Mouse (Mus musculus): ENCODE measurements around the gene Evc2. TPM values are rescaled to one million over a fixed set of nuclear protein-coding genes. Genes with fewer than 3 reads are reported as not detected.

Gene Evc2
- polyA plus RNA-seq, 1 experiment from 2014 or later, result 1.8 TPM

DNA sequence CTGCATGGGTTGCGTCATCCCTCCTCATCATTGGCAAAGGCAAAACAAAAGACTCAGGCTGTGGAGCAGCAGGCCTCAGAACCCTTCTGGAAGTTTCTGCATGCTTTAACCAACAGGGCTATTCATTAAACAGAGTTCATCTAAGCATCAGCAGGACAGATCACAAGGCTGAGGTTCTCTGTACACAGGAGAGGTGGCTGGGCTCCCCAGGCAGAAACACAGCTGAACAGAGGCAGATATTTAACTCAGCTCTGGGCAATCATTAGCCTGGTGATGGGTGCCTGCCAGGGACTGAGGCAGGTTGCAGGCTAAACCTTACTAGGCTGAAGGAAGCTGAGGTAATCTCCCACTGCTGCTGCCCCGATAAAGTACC is 7.2 kb upstream of the Evc2 start:
- no peak for ATAC-seq
- Histone ChIP-seq H3K27ac (ENCODE audit: low read depth, low read length) (no peak overlapping the region), H3K4me1 (replicated peaks; ENCODE audit: control insufficient read depth, insufficient read depth, low read length) (no peaks in the 10 kb centered on the region)

GRCm38 (mm10) chr5:37332066-37332465 is 6.2 kb upstream of the Evc2 start:
- Histone ChIP-seq H3K27me3 (replicated peaks; ENCODE audit: control insufficient read depth, insufficient read depth, low read length) (peaks cover 14% of the 10 kb centered on the region; the same call in 1 of the 2 replicates), H3K9ac (ENCODE audit: low read depth, low read length) (no peak overlapping the region), H3K9me3 (ENCODE audit: control insufficient read depth) (no peaks in the 10 kb centered on the region), H3K4me3 (ENCODE audit: low read depth, low read length) (no peak overlapping the region), H3K36me3 (ENCODE audit: control insufficient read depth, insufficient read depth) (no peaks in the 10 kb centered on the region), H3K4me1 (replicated peaks; ENCODE audit: control insufficient read depth, insufficient read depth, low read length) (no peaks in the 10 kb centered on the region), H3K27ac (ENCODE audit: low read depth, low read length) (no peak overlapping the region), H3K4me2 (replicated peaks; ENCODE audit: low read depth) (no peak overlapping the region)
- TF ChIP-seq CTCF (IDR thresholded peaks at IDR 0.05; ENCODE audit: low read depth), result no peak
- no peak for ATAC-seq
- WGBS, result 73% methylated on average over 4 of the region's 4 CpGs

More for the DNA sequence above, 7.2 kb upstream of the Evc2 start:
- Histone ChIP-seq H3K9ac (ENCODE audit: low read depth, low read length) (no peak overlapping the region), H3K4me2 (replicated peaks; ENCODE audit: low read depth) (no peak overlapping the region), H3K27me3 (replicated peaks; ENCODE audit: control insufficient read depth, insufficient read depth, low read length) (0 out of 2 replicates have a peak, but pooled peaks cover 8% of the 10 kb centered on the region), H3K4me3 (ENCODE audit: low read depth, low read length) (no peak overlapping the region), H3K36me3 (ENCODE audit: control insufficient read depth, insufficient read depth) (no peaks in the 10 kb centered on the region), H3K9me3 (ENCODE audit: control insufficient read depth) (no peaks in the 10 kb centered on the region)
- no peak for TF ChIP-seq CTCF (IDR thresholded peaks at IDR 0.05; ENCODE audit: low read depth)
- 83% methylated on average over 2 of the region's 2 CpGs for WGBS

GRCm38 (mm10) chr5:37335061-37335460 is 3.2 kb upstream of the Evc2 start:
- WGBS, result 70% methylated on average over 3 of the region's 3 CpGs
- TF ChIP-seq CTCF (IDR thresholded peaks at IDR 0.05; ENCODE audit: low read depth), result no peak
- Histone ChIP-seq H3K4me2 (replicated peaks; ENCODE audit: low read depth) (no peak overlapping the region), H3K27ac (ENCODE audit: low read depth, low read length) (no peak overlapping the region), H3K9me3 (ENCODE audit: control insufficient read depth) (no peaks in the 10 kb centered on the region), H3K9ac (ENCODE audit: low read depth, low read length) (no peak overlapping the region), H3K4me1 (replicated peaks; ENCODE audit: control insufficient read depth, insufficient read depth, low read length) (no peaks in the 10 kb centered on the region), H3K27me3 (replicated peaks; ENCODE audit: control insufficient read depth, insufficient read depth, low read length) (peaks cover 14% of the 10 kb centered on the region; the same call in 1 of the 2 replicates), H3K4me3 (ENCODE audit: low read depth, low read length) (no peak overlapping the region), H3K36me3 (ENCODE audit: control insufficient read depth, insufficient read depth) (no peaks in the 10 kb centered on the region)
- ATAC-seq, result no peak

DNA sequence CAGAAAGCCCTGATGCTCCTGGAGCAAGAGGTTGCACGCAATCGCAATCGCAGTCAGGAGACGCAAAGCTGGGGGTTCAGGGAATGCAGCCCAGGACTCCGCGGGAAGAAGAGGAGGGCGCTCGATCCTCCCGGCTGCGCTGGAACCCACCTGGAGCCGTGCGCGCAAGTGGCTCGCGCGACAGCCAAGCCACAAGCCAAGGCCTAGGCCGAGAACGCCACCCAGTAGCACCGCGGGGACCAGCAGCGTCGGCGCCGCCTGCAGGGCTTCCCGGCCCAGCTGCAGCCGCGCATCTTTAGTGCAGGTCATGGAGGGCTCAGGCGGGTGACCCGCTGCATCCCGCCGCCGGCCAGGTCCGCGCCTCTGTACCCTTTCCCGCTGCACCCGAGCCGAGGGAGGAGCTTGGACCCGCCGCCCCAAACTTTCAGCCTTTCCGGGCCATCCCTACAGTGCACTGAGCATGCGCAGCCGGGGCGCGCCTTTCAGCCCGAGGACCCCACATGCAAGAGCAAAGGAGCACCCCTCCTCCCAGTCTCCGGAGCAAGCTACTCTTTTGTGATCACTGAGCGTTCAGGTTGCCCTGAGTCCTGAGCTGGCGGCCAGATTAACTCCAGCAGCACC is 1.7 kb upstream of the Evc2 start, which contains the start of gene Evc:
TSS of gene Evc (minus strand) at position 410 of the 621 bp plus-strand sequence.
- ATAC-seq, result 0 out of 2 replicates have a peak, but pooled peaks have one; percentile 25
- Histone ChIP-seq H3K4me2 (replicated peaks; ENCODE audit: low read depth) (peak within 1 kb of the TSS; percentile 80), H3K4me1 (replicated peaks; ENCODE audit: control insufficient read depth, insufficient read depth, low read length) (no peaks in the 10 kb centered on the region), H3K9me3 (ENCODE audit: control insufficient read depth) (no peaks in the 10 kb centered on the region), H3K36me3 (ENCODE audit: control insufficient read depth, insufficient read depth) (no peaks in the 10 kb centered on the region), H3K4me3 (ENCODE audit: low read depth, low read length) (peak within 1 kb of the TSS; percentile 58), H3K27me3 (replicated peaks; ENCODE audit: control insufficient read depth, insufficient read depth, low read length) (peaks cover 14% of the 10 kb centered on the region; the same call in 1 of the 2 replicates), H3K9ac (ENCODE audit: low read depth, low read length) (peak within 1 kb of the TSS; percentile 42), H3K27ac (ENCODE audit: low read depth, low read length) (no peak within 1 kb of the TSS)
- WGBS, result under 1% methylated on average over 48 of the region's 48 CpGs
- peak; percentile 19; the same call in 1 of the 2 replicates for TF ChIP-seq CTCF (IDR thresholded peaks at IDR 0.05; ENCODE audit: low read depth)

DNA sequence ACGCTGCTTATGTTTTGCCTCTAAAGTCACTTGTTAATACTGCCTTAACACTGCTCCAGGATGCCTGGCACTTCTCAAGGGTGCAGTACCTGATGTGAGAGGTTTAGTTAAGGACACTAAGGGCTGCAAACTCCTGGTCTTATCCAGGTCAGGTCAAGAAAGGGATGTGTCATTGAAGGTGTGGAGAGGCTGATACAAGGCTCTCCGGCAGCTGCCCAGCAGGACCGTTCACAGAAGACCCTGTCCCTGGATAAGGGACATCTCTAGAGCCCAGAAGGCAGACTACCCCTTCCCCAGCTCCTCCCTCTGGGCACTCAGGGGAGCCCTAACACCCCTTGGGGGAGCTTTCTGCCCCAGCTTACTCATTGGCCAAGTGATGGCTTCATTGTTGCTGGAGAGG is 603 bp upstream of the Evc2 start:
- H3K4me1 ChIP-seq (replicated peaks; ENCODE audit: control insufficient read depth, insufficient read depth, low read length), result no peaks in the 10 kb centered on the region
- peaks cover 14% of the 10 kb centered on the region; the same call in 1 of the 2 replicates for H3K27me3 ChIP-seq (replicated peaks; ENCODE audit: control insufficient read depth, insufficient read depth, low read length)
- no peak for ATAC-seq
- no peak for TF ChIP-seq CTCF (IDR thresholded peaks at IDR 0.05; ENCODE audit: low read depth)
- WGBS, result 69% methylated on average over 3 of the region's 3 CpGs
- H3K4me3 ChIP-seq (ENCODE audit: low read depth, low read length), result peak overlapping the region; percentile 59
- H3K9me3 ChIP-seq (ENCODE audit: control insufficient read depth), result no peaks in the 10 kb centered on the region
- H3K9ac ChIP-seq (ENCODE audit: low read depth, low read length), result no peak overlapping the region
- no peak overlapping the region for H3K27ac ChIP-seq (ENCODE audit: low read depth, low read length)
- peak overlapping the region; percentile 80 for H3K4me2 ChIP-seq (replicated peaks; ENCODE audit: low read depth)
- no peaks in the 10 kb centered on the region for H3K36me3 ChIP-seq (ENCODE audit: control insufficient read depth, insufficient read depth)

- H3K27me3 ChIP-seq (replicated peaks; ENCODE audit: control insufficient read depth, insufficient read depth, low read length), result no peaks in the 10 kb centered on the region
- ATAC-seq, result no peak
- WGBS, result 86% methylated on average over 2 of the region's 2 CpGs
- no peak overlapping the region for H3K4me2 ChIP-seq (replicated peaks; ENCODE audit: low read depth)
- H3K9ac ChIP-seq (ENCODE audit: low read depth, low read length), result no peak overlapping the region
- H3K4me3 ChIP-seq (ENCODE audit: low read depth, low read length), result no peak overlapping the region
- no peak for TF ChIP-seq CTCF (IDR thresholded peaks at IDR 0.05; ENCODE audit: low read depth)
- no peaks in the 10 kb centered on the region for H3K9me3 ChIP-seq (ENCODE audit: control insufficient read depth)
- H3K4me1 ChIP-seq (replicated peaks; ENCODE audit: control insufficient read depth, insufficient read depth, low read length), result no peaks in the 10 kb centered on the region
- no peak overlapping the region for H3K27ac ChIP-seq (ENCODE audit: low read depth, low read length)
- peaks cover 6% of the 10 kb centered on the region; the same call in 1 of the 2 replicates for H3K36me3 ChIP-seq (ENCODE audit: control insufficient read depth, insufficient read depth)
These were observed 5.7 kb downstream of the Evc2 start for GRCm38 (mm10) chr5:37343962-37344361.

Measured in intestine, postnatal 0 days (tissue).